Mouse (Mus musculus): ENCODE results near the gene Nek11. TPM values are rescaled to one million over a fixed set of nuclear protein-coding genes. Genes with fewer than 3 reads are reported as not detected.
A peak's percentile ranks its signal among the peaks of the same experiment; 100 is the strongest.

Gene Nek11
- polyA plus RNA-seq, 1 experiment from 2014 or later: 3.2 TPM

GRCm38 (mm10) chr9:105300738-105301325 is 94.5 kb downstream of the Nek11 start:
- ATAC-seq (ENCODE audit: low FRiP score): no peak
- no peaks in the 10 kb centered on the region for H3K36me3 ChIP-seq (replicated peaks; ENCODE audit: control insufficient read depth, insufficient read depth)
- H3K9ac ChIP-seq: no peak overlapping the region
- WGBS: 62% methylated on average over 2 of the region's 2 CpGs
- H3K27me3 ChIP-seq (ENCODE audit: control insufficient read depth, insufficient read depth, low read length): no peaks in the 10 kb centered on the region
- no peak overlapping the region for H3K4me2 ChIP-seq (replicated peaks)
- no peaks in the 10 kb centered on the region for H3K9me3 ChIP-seq (ENCODE audit: control insufficient read depth, low read length)
- no peak overlapping the region for H3K27ac ChIP-seq
- H3K4me1 ChIP-seq (replicated peaks; ENCODE audit: control insufficient read depth, insufficient read depth, low read length): 0 out of 2 replicates have a peak, but pooled peaks cover 5% of the 10 kb centered on the region
- no peak overlapping the region for H3K4me3 ChIP-seq (replicated peaks; ENCODE audit: low read length)
- no peak for DNase-seq (ENCODE audit: low spot score)

- no peak for ATAC-seq (ENCODE audit: low FRiP score)
- Histone ChIP-seq H3K9me3 (ENCODE audit: control insufficient read depth, low read length) (no peaks in the 10 kb centered on the region), H3K27me3 (ENCODE audit: control insufficient read depth, insufficient read depth, low read length) (no peaks in the 10 kb centered on the region), H3K27ac (no peak overlapping the region), H3K4me2 (replicated peaks) (no peak overlapping the region), H3K9ac (no peak overlapping the region), H3K36me3 (replicated peaks; ENCODE audit: control insufficient read depth, insufficient read depth) (no peaks in the 10 kb centered on the region), H3K4me1 (replicated peaks; ENCODE audit: control insufficient read depth, insufficient read depth, low read length) (no peaks in the 10 kb centered on the region), H3K4me3 (replicated peaks; ENCODE audit: low read length) (no peak overlapping the region)
- DNase-seq (ENCODE audit: low spot score): no peak
- WGBS: 43% methylated on average over 7 of the region's 7 CpGs
Measured at GRCm38 (mm10) chr9:105284670-105285069, 110.7 kb downstream of the Nek11 start.

GRCm38 (mm10) chr9:105282725-105283124 is 112.6 kb downstream of the Nek11 start:
- no peak overlapping the region for H3K4me2 ChIP-seq (replicated peaks)
- no peaks in the 10 kb centered on the region for H3K27me3 ChIP-seq (ENCODE audit: control insufficient read depth, insufficient read depth, low read length)
- DNase-seq (ENCODE audit: low spot score) (peak; percentile 60), ATAC-seq (ENCODE audit: low FRiP score) (no peak)
- no peak overlapping the region for H3K9ac ChIP-seq
- no peaks in the 10 kb centered on the region for H3K9me3 ChIP-seq (ENCODE audit: control insufficient read depth, low read length)
- H3K4me1 ChIP-seq (replicated peaks; ENCODE audit: control insufficient read depth, insufficient read depth, low read length): no peaks in the 10 kb centered on the region
- H3K36me3 ChIP-seq (replicated peaks; ENCODE audit: control insufficient read depth, insufficient read depth): no peaks in the 10 kb centered on the region
- H3K4me3 ChIP-seq (replicated peaks; ENCODE audit: low read length): no peak overlapping the region
- H3K27ac ChIP-seq: no peak overlapping the region
- 28% methylated on average over 4 of the region's 4 CpGs for WGBS

GRCm38 (mm10) chr9:105274925-105275324 is 120.4 kb downstream of the Nek11 start:
- Histone ChIP-seq H3K27ac (peak overlapping the region; percentile 28; the same call in 1 of the 2 replicates), H3K36me3 (replicated peaks; ENCODE audit: control insufficient read depth, insufficient read depth) (no peaks in the 10 kb centered on the region), H3K27me3 (ENCODE audit: control insufficient read depth, insufficient read depth, low read length) (no peaks in the 10 kb centered on the region), H3K9me3 (ENCODE audit: control insufficient read depth, low read length) (no peaks in the 10 kb centered on the region), H3K4me2 (replicated peaks) (no peak overlapping the region), H3K4me1 (replicated peaks; ENCODE audit: control insufficient read depth, insufficient read depth, low read length) (peaks cover 4% of the 10 kb centered on the region; the same call in 1 of the 2 replicates), H3K9ac (no peak overlapping the region), H3K4me3 (replicated peaks; ENCODE audit: low read length) (no peak overlapping the region)
- WGBS: 65% methylated on average over 3 of the region's 3 CpGs
- DNase-seq (ENCODE audit: low spot score) (no peak), ATAC-seq (ENCODE audit: low FRiP score) (no peak)

- Histone ChIP-seq H3K36me3 (replicated peaks; ENCODE audit: control insufficient read depth, insufficient read depth) (no peaks in the 10 kb centered on the region), H3K27me3 (ENCODE audit: control insufficient read depth, insufficient read depth, low read length) (no peaks in the 10 kb centered on the region), H3K4me1 (replicated peaks; ENCODE audit: control insufficient read depth, insufficient read depth, low read length) (peaks cover 4% of the 10 kb centered on the region; the same call in 1 of the 2 replicates), H3K9ac (no peak overlapping the region), H3K9me3 (ENCODE audit: control insufficient read depth, low read length) (no peaks in the 10 kb centered on the region), H3K27ac (no peak overlapping the region), H3K4me2 (replicated peaks) (no peak overlapping the region), H3K4me3 (replicated peaks; ENCODE audit: low read length) (no peak overlapping the region)
- ATAC-seq (ENCODE audit: low FRiP score) (no peak), DNase-seq (ENCODE audit: low spot score) (no peak)
- WGBS: 16% methylated on average over 6 of the region's 6 CpGs
Measured at GRCm38 (mm10) chr9:105274286-105274685, 121.0 kb downstream of the Nek11 start.

GRCm38 (mm10) chr9:105272241-105272640 is 123.1 kb downstream of the Nek11 start:
- Histone ChIP-seq H3K27ac (no peak overlapping the region), H3K9ac (no peak overlapping the region), H3K9me3 (ENCODE audit: control insufficient read depth, low read length) (no peaks in the 10 kb centered on the region), H3K4me2 (replicated peaks) (no peak overlapping the region), H3K4me1 (replicated peaks; ENCODE audit: control insufficient read depth, insufficient read depth, low read length) (peaks cover 4% of the 10 kb centered on the region; the same call in 1 of the 2 replicates), H3K4me3 (replicated peaks; ENCODE audit: low read length) (no peak overlapping the region), H3K36me3 (replicated peaks; ENCODE audit: control insufficient read depth, insufficient read depth) (no peaks in the 10 kb centered on the region), H3K27me3 (ENCODE audit: control insufficient read depth, insufficient read depth, low read length) (no peaks in the 10 kb centered on the region)
- ATAC-seq (ENCODE audit: low FRiP score): no peak
- no peak for DNase-seq (ENCODE audit: low spot score)
- WGBS: 17% methylated on average over 7 of the region's 7 CpGs

GRCm38 (mm10) chr9:105263140-105263539 is 132.2 kb downstream of the Nek11 start:
- no peak for DNase-seq (ENCODE audit: low spot score)

GRCm38 (mm10) chr9:105257668-105258067 is 137.7 kb downstream of the Nek11 start:
- H3K4me3 ChIP-seq (replicated peaks; ENCODE audit: low read length): no peak overlapping the region
- H3K4me1 ChIP-seq (replicated peaks; ENCODE audit: control insufficient read depth, insufficient read depth, low read length): peaks cover 12% of the 10 kb centered on the region; the same call in 1 of the 2 replicates
- ATAC-seq (ENCODE audit: low FRiP score) (peak; percentile 72; the same call in 1 of the 2 replicates), DNase-seq (ENCODE audit: low spot score) (peak; percentile 54)
- WGBS: 51% methylated on average over 10 of the region's 10 CpGs
- no peak overlapping the region for H3K4me2 ChIP-seq (replicated peaks)
- H3K9ac ChIP-seq: no peak overlapping the region
- no peaks in the 10 kb centered on the region for H3K9me3 ChIP-seq (ENCODE audit: control insufficient read depth, low read length)
- no peaks in the 10 kb centered on the region for H3K36me3 ChIP-seq (replicated peaks; ENCODE audit: control insufficient read depth, insufficient read depth)
- no peaks in the 10 kb centered on the region for H3K27me3 ChIP-seq (ENCODE audit: control insufficient read depth, insufficient read depth, low read length)
- H3K27ac ChIP-seq: peak overlapping the region; percentile 59

More at GRCm38 (mm10) chr9:105263140-105263539, 132.2 kb downstream of the Nek11 start:
- Histone ChIP-seq H3K9ac (no peak overlapping the region), H3K9me3 (ENCODE audit: control insufficient read depth, low read length) (no peaks in the 10 kb centered on the region), H3K4me1 (replicated peaks; ENCODE audit: control insufficient read depth, insufficient read depth, low read length) (peaks cover 3% of the 10 kb centered on the region; the same call in 1 of the 2 replicates), H3K27ac (peak overlapping the region; percentile 21), H3K27me3 (ENCODE audit: control insufficient read depth, insufficient read depth, low read length) (no peaks in the 10 kb centered on the region), H3K4me3 (replicated peaks; ENCODE audit: low read length) (no peak overlapping the region), H3K36me3 (replicated peaks; ENCODE audit: control insufficient read depth, insufficient read depth) (no peaks in the 10 kb centered on the region), H3K4me2 (replicated peaks) (no peak overlapping the region)
- no peak for ATAC-seq (ENCODE audit: low FRiP score)
- WGBS: 68% methylated on average over 2 of the region's 2 CpGs

- no peak overlapping the region for H3K9ac ChIP-seq
- DNase-seq (ENCODE audit: low spot score) (no peak), ATAC-seq (ENCODE audit: low FRiP score) (no peak)
- H3K27me3 ChIP-seq (ENCODE audit: control insufficient read depth, insufficient read depth, low read length): no peaks in the 10 kb centered on the region
- 97% methylated on average over 1 of the region's 1 CpGs for WGBS
- no peaks in the 10 kb centered on the region for H3K36me3 ChIP-seq (replicated peaks; ENCODE audit: control insufficient read depth, insufficient read depth)
- H3K27ac ChIP-seq: no peak overlapping the region
- H3K4me2 ChIP-seq (replicated peaks): no peak overlapping the region
- H3K9me3 ChIP-seq (ENCODE audit: control insufficient read depth, low read length): no peaks in the 10 kb centered on the region
- H3K4me3 ChIP-seq (replicated peaks; ENCODE audit: low read length): no peak overlapping the region
- peaks cover 12% of the 10 kb centered on the region; the same call in 1 of the 2 replicates for H3K4me1 ChIP-seq (replicated peaks; ENCODE audit: control insufficient read depth, insufficient read depth, low read length)
Measured at GRCm38 (mm10) chr9:105254076-105254475, 141.2 kb downstream of the Nek11 start.

Measured in hindbrain, embryonic 14.5 days (tissue).